Mouse (Mus musculus) mature B cell (primary cell): ENCODE results near the gene Olfr1145.

ENCODE experiments used
- in situ Hi-C: fragments of 300-500 bp; cut with MboI; formaldehyde crosslinking; loops from 2 replicates; pipeline ENCODE4 v1.14.3; 2019

Olfr1145 gene

GRCm38 (mm10) chr2:87809522-87809921, at the start of gene Olfr1145:
Olfr1145 (plus strand) TSS chr2:87809822.
- in situ Hi-C loops: no loop called here

GRCm38 (mm10) chr2:87776143-87776542, 33.5 kb upstream of the Olfr1145 start:
- in situ Hi-C loops: no loop called here

- in situ Hi-C loops: no loop called here
Measured at GRCm38 (mm10) chr2:87779183-87779582, 30.4 kb upstream of the Olfr1145 start, which contains the start of gene Olfr152. Olfr152 (plus strand) TSS chr2:87779483.

- in situ Hi-C loops: no loop called here
Measured at GRCm38 (mm10) chr2:87800292-87800691, 9.3 kb upstream of the Olfr1145 start, which contains the start of gene Olfr1143. Olfr1143 (plus strand) TSS chr2:87800592.

- in situ Hi-C loops: no loop called here
Measured at GRCm38 (mm10) chr2:87830233-87830632, 20.6 kb downstream of the Olfr1145 start, which contains the start of gene Olfr1148. Olfr1148 (plus strand) TSS chr2:87830533.

GRCm38 (mm10) chr2:87843693-87844092, 34.1 kb downstream of the Olfr1145 start, which contains the start of gene Olfr1150-ps1:
Olfr1150-ps1 (plus strand) TSS chr2:87843993.
- in situ Hi-C loops: no loop called here

GRCm38 (mm10) chr2:87855562-87855961, 45.9 kb downstream of the Olfr1145 start, which contains the start of gene Olfr1151:
Olfr1151 (plus strand) TSS chr2:87855862.
- in situ Hi-C loops: no loop called here
